Mouse (Mus musculus) hindbrain, embryonic 14.5 days (tissue): ENCODE data around the gene Taf1a. TPM values are rescaled to one million over a fixed set of nuclear protein-coding genes. Genes with fewer than 3 reads are reported as not detected.
A peak's percentile ranks its signal among the peaks of the same experiment; 100 is the strongest.

Experiments
- ATAC-seq: fragments of 200-750 bp; cut with Nextera tagmentation; 2 replicates; pipeline ENCODE4 v1.8.0; 2017; ENCODE audit warnings: moderate number of reproducible peaks, mild to moderate bottlenecking, moderate TSS enrichment, moderate library complexity; ENCODE audit not compliant: low FRiP score
- DNase-seq: peaks from one replicate; pipeline ENCODE4 v3.0.0-alpha.2; 2015; ENCODE audit warnings: low spot score
- H3K27ac ChIP-seq: fragments of 300-500 bp; sonication (generic); 2 replicates; pipeline ENCODE4 v1.5.1; 2014; ENCODE audit warnings: mild to moderate bottlenecking, moderate library complexity
- H3K27me3 ChIP-seq: fragments of 300-500 bp; sonication (generic); 2 replicates; pipeline ENCODE4 v1.6.1; 2014; ENCODE audit warnings: mild to moderate bottlenecking, low read length, mixed read lengths; ENCODE audit not compliant: control insufficient read depth, insufficient read depth
- H3K36me3 ChIP-seq: fragments of 300-500 bp; sonication (generic); replicated peaks from 2 replicates; pipeline ENCODE4 v1.6.1; 2014; ENCODE audit not compliant: control insufficient read depth, insufficient read depth
- H3K4me1 ChIP-seq: fragments of 300-500 bp; sonication (generic); replicated peaks from 2 replicates; pipeline ENCODE4 v1.6.1; 2014; ENCODE audit warnings: antibody characterized with exemption, low read length, mixed read lengths; ENCODE audit not compliant: control insufficient read depth, insufficient read depth
- H3K4me2 ChIP-seq: fragments of 300-500 bp; sonication (generic); replicated peaks from 2 replicates; pipeline ENCODE4 v1.6.1; 2014; ENCODE audit warnings: mild to moderate bottlenecking, moderate library complexity
- H3K4me3 ChIP-seq: fragments of 300-500 bp; sonication (generic); replicated peaks from 2 replicates; pipeline ENCODE4 v1.5.1; 2014; ENCODE audit warnings: mild to moderate bottlenecking, low read length
- H3K9ac ChIP-seq: fragments of 300-500 bp; sonication (generic); 2 replicates; pipeline ENCODE4 v1.6.1; 2014
- H3K9me3 ChIP-seq: fragments of 300-500 bp; sonication (generic); 2 replicates; pipeline ENCODE4 v1.6.1; 2016; ENCODE audit warnings: low read length; ENCODE audit not compliant: control insufficient read depth
- WGBS: fragments of 180-500 bp; shearing (Covaris S2); extraction: QIAGEN DNeasy Blood & Tissue Kit; methylation state at CpG from one replicate; pipeline ENCODE4 v1.1.7; 2014; 5-methylcytosine and 5-hydroxymethylcytosine counted together
- polyA plus RNA-seq: library from polyadenylated mRNA; unstranded; fragments of >200 nt; fragmentation: Nextera tagmentation; extraction: Ambion mirVana; gene quantifications from 2 replicates; pipeline ENCODE4 v1.2.1, GENCODE M21; 2014

The Taf1a gene
- polyA plus RNA-seq, 1 experiment from 2014 or later, result 13.3 TPM

DNA sequence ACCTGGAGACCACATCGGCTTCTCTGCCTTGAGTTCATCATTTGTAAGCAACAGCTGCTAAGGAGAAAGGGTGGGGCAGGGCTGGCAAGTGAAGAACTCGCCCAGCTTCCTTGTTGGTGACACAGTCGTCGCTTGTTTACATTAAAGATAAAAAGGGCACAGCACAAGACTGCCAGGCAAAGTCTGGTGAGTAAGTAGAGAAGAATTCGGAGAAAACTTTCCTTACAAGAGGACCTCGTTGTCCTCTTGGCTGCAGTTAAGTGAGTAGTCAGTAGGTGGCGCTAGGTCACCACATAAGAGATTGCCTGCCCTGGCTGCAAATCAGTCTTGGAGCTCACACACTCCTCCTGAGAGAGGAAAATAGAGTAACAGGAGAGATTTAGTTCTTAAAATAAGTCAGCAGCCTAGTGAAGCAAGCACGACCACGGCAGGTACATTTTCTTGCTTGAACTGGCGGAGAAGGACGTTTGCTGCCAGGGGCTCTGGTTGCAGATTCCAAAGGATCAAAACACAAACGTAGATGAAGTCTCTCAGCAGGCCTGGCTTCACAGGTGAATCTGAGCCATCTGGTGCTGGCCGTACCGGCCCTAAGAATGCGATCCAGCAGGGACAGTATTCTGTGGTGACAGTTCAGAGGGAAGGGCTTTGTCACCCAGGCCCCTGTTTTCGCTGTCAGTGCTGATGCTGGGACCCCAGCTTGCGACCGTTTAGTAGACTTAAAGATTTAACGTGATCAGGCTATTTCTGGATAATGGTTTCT, 53.4 kb downstream of the Taf1a start:
- DNase-seq, result peak; percentile 98
- H3K4me2 ChIP-seq, result 0 out of 2 replicates have a peak overlapping the region, but pooled peaks have one; percentile 13
- no peak overlapping the region for H3K4me3 ChIP-seq
- ATAC-seq, result no peak
- H3K27me3 ChIP-seq, result no peaks in the 10 kb centered on the region
- 0 out of 2 replicates have a peak overlapping the region, but pooled peaks have one; percentile 14 for H3K9ac ChIP-seq
- no peaks in the 10 kb centered on the region for H3K4me1 ChIP-seq
- 24% methylated on average over 19 of the region's 19 CpGs for WGBS
- H3K9me3 ChIP-seq, result no peaks in the 10 kb centered on the region
- H3K27ac ChIP-seq, result peak overlapping the region; percentile 41; the same call in 1 of the 2 replicates
- no peaks in the 10 kb centered on the region for H3K36me3 ChIP-seq

DNA sequence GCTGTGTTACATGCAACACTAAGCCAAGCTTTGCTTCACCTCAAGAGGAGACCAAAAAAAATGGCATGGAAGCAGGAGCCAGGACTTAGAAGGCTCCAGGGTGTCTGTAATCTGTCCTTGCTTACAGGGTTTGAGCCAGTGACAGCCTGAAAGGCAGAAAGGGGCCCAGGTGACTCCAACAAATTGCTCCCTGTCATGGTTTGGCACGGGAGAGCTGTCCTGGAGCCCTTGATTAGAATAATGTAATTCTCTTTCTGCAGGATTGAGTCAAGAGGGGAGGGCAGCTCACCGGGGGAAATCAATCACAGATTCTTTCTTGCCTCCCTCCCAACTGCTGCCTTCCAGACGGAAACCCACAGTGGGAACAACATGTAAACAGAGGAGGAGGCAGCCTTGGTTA, 64.3 kb downstream of the Taf1a start:
- no peaks in the 10 kb centered on the region for H3K27me3 ChIP-seq
- no peaks in the 10 kb centered on the region; the same call in 1 of the 2 replicates for H3K9me3 ChIP-seq
- no peak overlapping the region for H3K4me2 ChIP-seq
- H3K9ac ChIP-seq, result no peak overlapping the region
- H3K4me1 ChIP-seq, result no peaks in the 10 kb centered on the region
- no peaks in the 10 kb centered on the region for H3K36me3 ChIP-seq
- 9% methylated on average over 3 of the region's 3 CpGs for WGBS
- DNase-seq (peak; percentile 47), ATAC-seq (no peak; the same call in 1 of the 2 replicates)
- H3K4me3 ChIP-seq, result no peak overlapping the region
- no peak overlapping the region for H3K27ac ChIP-seq

Other genes starting within 250 kb of the Taf1a start
- gene Disp1, start 167.5 kb upstream of the Taf1a start, polyA plus RNA-seq, result 9.4 and 10.2 TPM in 2 replicates
- 36.2 and 38.7 TPM in 2 replicates for gene Aida, start 92.4 kb upstream of the Taf1a start, polyA plus RNA-seq
- gene Brox, start 91.7 kb upstream of the Taf1a start, polyA plus RNA-seq, result 115 and 125 TPM in 2 replicates
- gene Mia3, start 19.4 kb upstream of the Taf1a start, polyA plus RNA-seq, result 114 and 134 TPM in 2 replicates
- 0.29 and 0.31 TPM in 2 replicates for gene Hhipl2, start 29.2 kb downstream of the Taf1a start, polyA plus RNA-seq